Mouse (Mus musculus) neutrophil, adult 5-6 weeks (primary cell): Measurements from ENCODE around the gene Samd7. TPM values are rescaled to one million over a fixed set of nuclear protein-coding genes. Genes with fewer than 3 reads are reported as not detected.

Experiments
- total RNA-seq: library from RNA; stranded (forward); fragments of 200-1000 nt; gene quantifications from 2 replicates; pipeline ENCODE4 v1.2.3, GENCODE M21; 2017

Samd7 gene
- total RNA-seq, 1 experiment from 2014 or later: not detected

Other genes with a start within 250 kb of the Samd7 start
- gene Mecom, start 198.3 kb upstream of the Samd7 start, total RNA-seq: not detected in 2 replicates
- gene Actrt3, start 146.4 kb upstream of the Samd7 start, total RNA-seq: 0.37 TPM in 1 of 2 replicates, not detected in the other
- 45.3 and 69.8 TPM in 2 replicates for gene Mynn, start 144.2 kb upstream of the Samd7 start, total RNA-seq
- not detected in 2 replicates for gene Lrriq4, start 101.8 kb upstream of the Samd7 start, total RNA-seq
- not detected in 2 replicates for gene Lrrc34, start 98.4 kb upstream of the Samd7 start, total RNA-seq
- not detected in 2 replicates for gene Lrrc31, start 46.5 kb upstream of the Samd7 start, total RNA-seq
- gene Sec62, start 46.6 kb downstream of the Samd7 start, total RNA-seq: 92.5 and 95.0 TPM in 2 replicates
- 2.7 and 4.8 TPM in 2 replicates for gene Gpr160, start 109.7 kb downstream of the Samd7 start, total RNA-seq
- gene Phc3, start 223.1 kb downstream of the Samd7 start, total RNA-seq: 47.1 and 47.6 TPM in 2 replicates
- 10.9 and 14.2 TPM in 2 replicates for gene Prkci, start 249.5 kb downstream of the Samd7 start, total RNA-seq